Mouse (Mus musculus): ENCODE measurements at regions not wholly inside any gene's neighbourhood (a gene's known extent, or its start where the extent isn't known, plus 50 kb on each side); places are given as distances from the start of the nearest gene placed in this dataset.

DNA sequence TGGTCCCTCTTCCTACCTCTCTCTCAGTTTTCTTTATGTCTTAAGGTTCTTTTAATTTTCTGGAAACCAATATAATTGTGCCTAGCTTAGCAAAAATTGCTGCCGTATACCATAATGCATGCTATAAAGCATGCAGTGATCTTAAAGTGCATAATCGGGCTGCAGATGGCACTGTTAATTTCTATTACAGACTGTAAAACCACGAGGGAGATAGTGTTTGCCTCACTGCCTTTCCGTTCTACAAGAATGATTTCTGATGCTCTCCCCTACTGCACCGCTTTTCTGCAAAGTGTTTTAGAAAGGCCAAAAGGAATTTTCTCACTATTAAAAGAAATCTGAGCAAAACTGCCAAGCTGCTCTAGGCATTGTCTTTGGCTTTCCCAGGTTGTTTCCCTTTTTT lies 357.6 kb downstream of the Tusc1 start:
- no peak for DNase-seq (ENCODE audit: low read depth, low spot score)

- no peak for DNase-seq (ENCODE audit: low read depth, low spot score)
Observed at GRCm38 (mm10) chr4:92942068-92942707, 393.1 kb downstream of the Tusc1 start.

GRCm38 (mm10) chr4:92931272-92931671 lies 404.0 kb downstream of the Tusc1 start:
- DNase-seq (ENCODE audit: low read depth, low spot score), result no peak

- no peak for DNase-seq (ENCODE audit: low read depth, low spot score)
Observed at GRCm38 (mm10) chr4:92921386-92922040, 413.8 kb downstream of the Tusc1 start.

GRCm38 (mm10) chr4:92903468-92903867 lies 431.8 kb downstream of the Tusc1 start:
- DNase-seq (ENCODE audit: low read depth, low spot score), result peak; percentile 61
